Mouse (Mus musculus) embryonic facial prominence, embryonic 10.5 days (tissue): Measurements from ENCODE around the gene Ifit1bl2. TPM values are rescaled to one million over a fixed set of nuclear protein-coding genes. Genes with fewer than 3 reads are reported as not detected.
"Not testable (repeated sequence)": the region's sequence is repeated elsewhere in the genome, so short reads cannot be mapped to it uniquely, and the experiment has no call there.

Source experiments
- DNase-seq: peaks from one replicate; pipeline ENCODE4 v3.0.0-alpha.2; 2017; ENCODE audit warnings: low spot score
- H3K27ac ChIP-seq: fragments of 300-500 bp; sonication (generic); replicated peaks from 2 replicates; pipeline ENCODE4 v1.5.1; 2016; ENCODE audit warnings: mild to moderate bottlenecking
- H3K27me3 ChIP-seq: fragments of 300-500 bp; sonication (generic); replicated peaks from 2 replicates; pipeline ENCODE4 v1.6.1; 2016; ENCODE audit warnings: low read depth, mild to moderate bottlenecking; ENCODE audit not compliant: poor library complexity, severe bottlenecking
- H3K36me3 ChIP-seq: fragments of 300-500 bp; sonication (generic); replicated peaks from 2 replicates; pipeline ENCODE4 v1.6.1; 2016; ENCODE audit warnings: mild to moderate bottlenecking, moderate library complexity
- H3K4me1 ChIP-seq: fragments of 300-500 bp; sonication (generic); 2 replicates; pipeline ENCODE4 v1.6.1; 2016
- H3K4me3 ChIP-seq: fragments of 300-500 bp; sonication (generic); 2 replicates; pipeline ENCODE4 v1.5.1; 2016; ENCODE audit warnings: mild to moderate bottlenecking, moderate library complexity
- H3K9me3 ChIP-seq: fragments of 300-500 bp; sonication (generic); 2 replicates; pipeline ENCODE4 v1.6.1; 2016; ENCODE audit warnings: mild to moderate bottlenecking
- WGBS: fragments of 180-500 bp; shearing (Covaris S2); methylation state at CpG from one replicate; pipeline ENCODE4 v1.1.7; 2016; 5-methylcytosine and 5-hydroxymethylcytosine counted together
- polyA plus RNA-seq: library from polyadenylated mRNA; unstranded; fragments of >200 nt; fragmentation: Nextera tagmentation; extraction: Ambion mirVana; gene quantifications from 2 replicates; pipeline ENCODE4 v1.2.1, GENCODE M21; 2016

Gene Ifit1bl2
- polyA plus RNA-seq, 1 experiment from 2014 or later: 0.05 TPM

DNA sequence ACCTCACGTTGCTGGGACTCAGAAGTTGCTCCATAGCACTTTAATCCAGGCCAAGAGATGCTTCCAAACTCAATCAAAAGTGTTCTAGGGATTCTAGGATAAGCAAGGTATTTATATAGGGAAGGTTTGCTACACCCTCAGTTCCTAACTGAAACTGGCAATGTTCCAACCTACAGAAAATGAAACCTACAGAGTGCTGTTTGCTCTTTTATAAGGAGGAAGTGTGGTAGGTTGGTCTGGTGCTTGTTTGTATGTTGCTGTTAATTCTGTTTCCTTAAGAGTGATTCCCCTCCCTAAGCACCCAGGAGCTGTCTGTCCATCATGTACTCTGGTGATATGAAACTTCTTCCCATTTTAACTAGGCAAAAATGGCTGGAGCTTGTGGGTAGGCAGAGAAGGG lies 38.7 kb downstream of the Ifit1bl2 start, which contains the start of gene Ifit1bl1:
TSS of gene Ifit1bl1 (minus strand) at position 69 of the 400 bp plus-strand sequence.
- 57% methylated on average over 1 of the region's 1 CpGs for WGBS
- not testable (repeated sequence) for DNase-seq

GRCm38 (mm10) chr19:34599250-34599649 lies 41.3 kb downstream of the Ifit1bl2 start:
- not testable (repeated sequence) for DNase-seq, H3K4me1 ChIP-seq, H3K9me3 ChIP-seq, H3K27ac ChIP-seq, H3K4me3 ChIP-seq, H3K27me3 ChIP-seq, H3K36me3 ChIP-seq

More for the DNA sequence above, 38.7 kb downstream of the Ifit1bl2 start, which contains the start of gene Ifit1bl1:
- not testable (repeated sequence) for H3K27me3 ChIP-seq, H3K4me3 ChIP-seq, H3K36me3 ChIP-seq, H3K9me3 ChIP-seq, H3K27ac ChIP-seq, H3K4me1 ChIP-seq

DNA sequence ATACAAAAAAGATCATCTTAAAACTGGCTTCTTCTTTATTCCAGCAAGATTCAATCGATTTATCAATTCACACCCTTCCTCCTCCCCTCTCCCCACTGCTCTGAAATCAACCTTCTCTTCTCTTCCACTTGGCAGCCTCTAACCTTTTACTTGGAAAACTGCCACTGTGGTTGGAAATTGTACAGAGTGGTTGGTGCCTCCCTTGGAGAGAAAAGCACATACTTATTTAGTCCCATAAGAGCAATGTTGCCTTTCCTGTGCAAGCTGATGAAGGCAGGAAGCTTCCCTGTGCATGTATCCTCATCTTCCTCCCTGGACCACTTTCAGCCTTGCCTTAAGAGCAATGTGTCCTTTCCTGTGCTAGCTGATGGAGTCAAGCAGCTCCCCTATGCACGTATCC lies 42.2 kb downstream of the Ifit1bl2 start:
- no peaks in the 10 kb centered on the region for H3K36me3 ChIP-seq
- H3K4me1 ChIP-seq: no peaks in the 10 kb centered on the region
- WGBS: 87% methylated on average over 2 of the region's 2 CpGs
- no peaks in the 10 kb centered on the region for H3K27me3 ChIP-seq
- H3K4me3 ChIP-seq: no peak overlapping the region
- no peak for DNase-seq
- H3K9me3 ChIP-seq: no peaks in the 10 kb centered on the region
- H3K27ac ChIP-seq: no peak overlapping the region

DNA sequence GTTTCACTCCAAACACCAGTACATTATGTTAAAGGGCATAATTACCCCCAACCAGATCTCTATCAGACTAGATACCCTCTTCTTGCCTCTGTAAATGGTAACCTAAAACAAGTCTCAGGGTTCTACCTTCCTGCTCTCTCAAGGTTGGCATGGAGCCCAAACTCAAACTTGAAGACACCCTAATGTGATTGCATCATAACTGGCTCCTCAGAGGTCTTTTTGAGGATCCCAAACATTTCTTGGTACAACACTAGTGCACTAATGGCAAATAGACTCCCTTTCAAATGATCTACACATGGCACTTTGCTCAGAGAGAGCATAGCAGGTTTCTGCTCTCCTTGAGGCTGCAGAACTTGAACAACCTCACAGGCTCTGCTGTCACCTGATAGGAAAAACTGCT lies 43.7 kb downstream of the Ifit1bl2 start:
- Histone ChIP-seq H3K9me3 (no peaks in the 10 kb centered on the region), H3K36me3 (no peaks in the 10 kb centered on the region)
- no peak for DNase-seq

DNA sequence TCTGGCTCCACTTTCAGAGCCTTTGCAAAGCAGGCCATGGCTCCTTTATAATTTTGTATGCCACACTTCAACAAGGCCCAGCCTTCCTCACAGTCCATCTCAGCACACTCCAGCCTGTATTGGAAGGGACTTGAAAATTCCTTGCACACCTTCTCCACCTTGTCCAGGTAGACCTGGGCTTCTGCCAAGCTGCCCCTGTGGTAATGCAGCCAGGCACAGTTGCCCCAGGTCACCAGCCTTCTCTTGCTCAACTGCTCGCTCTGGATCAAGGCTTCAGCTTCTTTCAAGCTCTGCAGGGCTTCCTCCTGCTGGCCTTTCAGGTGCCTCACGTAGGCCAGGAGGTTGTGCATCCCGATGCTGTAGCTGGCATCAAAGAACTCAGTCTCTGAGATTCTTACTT lies 46.0 kb downstream of the Ifit1bl2 start:
- H3K27ac ChIP-seq: not testable (repeated sequence)
- WGBS: 84% methylated on average over 3 of the region's 3 CpGs

More for the DNA sequence above, 43.7 kb downstream of the Ifit1bl2 start:
- no peaks in the 10 kb centered on the region for H3K27me3 ChIP-seq
- H3K4me1 ChIP-seq: no peaks in the 10 kb centered on the region
- no peak overlapping the region for H3K27ac ChIP-seq
- no peak overlapping the region for H3K4me3 ChIP-seq

GRCm38 (mm10) chr19:34593456-34593855 lies 47.1 kb downstream of the Ifit1bl2 start:
- Histone ChIP-seq H3K36me3 (no peaks in the 10 kb centered on the region), H3K27ac (no peak overlapping the region), H3K27me3 (no peaks in the 10 kb centered on the region), H3K4me1 (no peaks in the 10 kb centered on the region), H3K4me3 (no peak overlapping the region), H3K9me3 (no peaks in the 10 kb centered on the region)
- no peak for DNase-seq
- 90% methylated on average over 2 of the region's 2 CpGs for WGBS

More for the DNA sequence above, 46.0 kb downstream of the Ifit1bl2 start:
- not testable (repeated sequence) for H3K36me3 ChIP-seq, H3K27me3 ChIP-seq, H3K4me3 ChIP-seq, H3K9me3 ChIP-seq, DNase-seq, H3K4me1 ChIP-seq

DNA sequence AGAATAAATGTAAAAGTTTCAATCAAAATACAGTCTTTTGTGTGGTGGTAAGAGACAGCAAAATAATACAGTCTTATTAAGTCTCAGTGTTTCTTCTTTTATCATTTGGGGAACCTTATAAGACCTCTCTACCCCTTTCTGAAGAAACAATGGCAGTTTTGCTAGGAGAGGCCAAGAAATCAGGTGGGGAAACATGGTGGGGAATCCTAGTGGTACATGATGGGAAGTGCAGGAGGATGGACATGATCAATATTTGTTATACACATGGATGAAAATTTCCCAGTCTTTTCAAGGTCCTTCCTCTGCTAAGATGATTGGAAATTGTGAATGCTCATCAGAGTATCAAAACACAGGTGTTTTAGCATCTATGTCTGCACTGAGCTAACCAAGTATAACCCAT lies 51.6 kb downstream of the Ifit1bl2 start:
- DNase-seq: no peak
- 0 out of 2 replicates have a peak, but pooled peaks cover 2% of the 10 kb centered on the region for H3K4me1 ChIP-seq
- H3K36me3 ChIP-seq: no peaks in the 10 kb centered on the region
- no peak overlapping the region for H3K27ac ChIP-seq
- H3K9me3 ChIP-seq: no peaks in the 10 kb centered on the region
- no peak overlapping the region for H3K4me3 ChIP-seq
- no peaks in the 10 kb centered on the region for H3K27me3 ChIP-seq

DNA sequence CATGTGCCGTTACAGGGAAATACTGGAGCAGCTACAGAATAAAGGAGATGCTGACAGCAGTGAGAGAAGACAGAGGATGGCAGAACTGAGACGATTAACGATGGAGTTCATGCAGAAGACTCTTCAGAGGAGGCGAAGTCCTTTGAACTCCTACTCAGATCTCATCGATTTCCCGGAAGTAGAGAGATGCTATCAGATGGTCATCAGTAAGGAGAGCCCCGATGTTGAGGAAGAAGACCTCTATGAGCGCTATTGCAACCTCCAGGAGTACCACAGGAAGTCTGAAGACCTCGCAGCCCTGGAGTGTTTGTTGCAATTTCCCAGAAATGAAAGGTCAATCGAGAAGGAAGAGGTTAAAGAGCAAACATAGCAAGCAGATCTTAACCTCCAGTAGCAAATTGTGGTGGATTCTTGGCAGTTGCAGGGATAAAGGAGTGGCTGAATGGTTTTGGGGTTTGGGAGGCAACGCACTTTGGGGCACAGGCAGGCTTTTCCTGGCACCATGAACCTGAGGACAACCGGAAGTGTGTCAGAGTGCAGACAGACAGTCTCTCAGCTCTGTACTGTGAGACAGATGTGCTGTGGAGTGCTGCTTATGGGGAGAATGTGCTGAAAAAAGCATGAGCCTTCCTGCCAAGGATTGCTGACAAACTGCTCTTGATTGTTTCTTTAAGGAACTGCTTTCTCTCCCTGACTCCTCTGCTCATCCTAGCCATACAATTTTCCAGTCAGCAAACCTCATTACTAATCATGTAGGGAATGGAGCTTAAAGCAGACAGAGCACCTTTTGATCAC lies 52.4 kb downstream of the Ifit1bl2 start:
- not testable (repeated sequence) for H3K27ac ChIP-seq, H3K4me3 ChIP-seq, H3K27me3 ChIP-seq, H3K9me3 ChIP-seq, H3K36me3 ChIP-seq, DNase-seq, H3K4me1 ChIP-seq
- 79% methylated on average over 9 of the region's 12 CpGs for WGBS

- H3K4me1 ChIP-seq, H3K9me3 ChIP-seq, DNase-seq, H3K36me3 ChIP-seq, H3K27ac ChIP-seq, H3K27me3 ChIP-seq, H3K4me3 ChIP-seq: not testable (repeated sequence)
- WGBS: 71% methylated on average over 5 of the region's 5 CpGs
Measured at GRCm38 (mm10) chr19:34585740-34586458, 54.6 kb downstream of the Ifit1bl2 start.

- H3K27ac ChIP-seq, H3K36me3 ChIP-seq, H3K9me3 ChIP-seq, H3K4me3 ChIP-seq, DNase-seq, H3K27me3 ChIP-seq, H3K4me1 ChIP-seq: not testable (repeated sequence)
- WGBS: 72% methylated on average over 2 of the region's 2 CpGs
Measured at GRCm38 (mm10) chr19:34583126-34583766, 57.3 kb downstream of the Ifit1bl2 start, which contains the start of gene Ifit3. Ifit3 (plus strand) TSS chr19:34583531.

- DNase-seq, H3K27me3 ChIP-seq, H3K9me3 ChIP-seq, H3K36me3 ChIP-seq, H3K4me3 ChIP-seq, H3K27ac ChIP-seq, H3K4me1 ChIP-seq: not testable (repeated sequence)
- 95% methylated on average over 2 of the region's 2 CpGs for WGBS
Measured at GRCm38 (mm10) chr19:34582696-34583095, 57.8 kb downstream of the Ifit1bl2 start.

GRCm38 (mm10) chr19:34577121-34577520 lies 63.4 kb downstream of the Ifit1bl2 start:
- H3K4me1 ChIP-seq: no peaks in the 10 kb centered on the region
- no peaks in the 10 kb centered on the region for H3K9me3 ChIP-seq
- DNase-seq: no peak
- H3K4me3 ChIP-seq: no peak overlapping the region
- no peak overlapping the region for H3K27ac ChIP-seq
- H3K27me3 ChIP-seq: no peaks in the 10 kb centered on the region
- H3K36me3 ChIP-seq: no peaks in the 10 kb centered on the region
- 83% methylated on average over 1 of the region's 1 CpGs for WGBS
